Mouse (Mus musculus) heart, postnatal 0 days (tissue): ENCODE data around the gene Gm45837. TPM values are rescaled to one million over a fixed set of nuclear protein-coding genes. Genes with fewer than 3 reads are reported as not detected.

Experiments
- ATAC-seq: fragments of 200-750 bp; cut with Nextera tagmentation; 2 replicates; pipeline ENCODE4 v1.8.0; 2017; ENCODE audit warnings: low read depth, moderate number of reproducible peaks, moderate library complexity; ENCODE audit not compliant: insufficient read depth
- DNase-seq: peaks from one replicate; pipeline ENCODE4 v3.0.0-alpha.2; 2016; ENCODE audit warnings: low spot score
- H3K27ac ChIP-seq: fragments of 300-500 bp; sonication (generic); 2 replicates; pipeline ENCODE4 v1.5.1; 2014; ENCODE audit warnings: low read depth, mild to moderate bottlenecking
- H3K27me3 ChIP-seq: fragments of 300-500 bp; sonication (generic); 2 replicates; pipeline ENCODE4 v1.6.1; 2014; ENCODE audit warnings: low read length, mixed read lengths; ENCODE audit not compliant: control insufficient read depth, insufficient read depth
- H3K36me3 ChIP-seq: fragments of 300-500 bp; sonication (generic); replicated peaks from 2 replicates; pipeline ENCODE4 v1.6.1; 2014; ENCODE audit warnings: low read length, mixed read lengths; ENCODE audit not compliant: control insufficient read depth, insufficient read depth
- H3K4me1 ChIP-seq: fragments of 300-500 bp; sonication (generic); 2 replicates; pipeline ENCODE4 v1.6.1; 2014; ENCODE audit warnings: antibody characterized with exemption; ENCODE audit not compliant: control insufficient read depth, insufficient read depth
- H3K4me2 ChIP-seq: fragments of 300-500 bp; sonication (generic); 2 replicates; pipeline ENCODE4 v1.6.1; 2014; ENCODE audit warnings: low read depth, mild to moderate bottlenecking, low read length, moderate library complexity
- H3K4me3 ChIP-seq: fragments of 300-500 bp; sonication (generic); 2 replicates; pipeline ENCODE4 v1.5.1; 2014; ENCODE audit warnings: low read depth, low read length
- H3K9ac ChIP-seq: fragments of 300-500 bp; sonication (generic); replicated peaks from 2 replicates; pipeline ENCODE4 v1.6.1; 2014; ENCODE audit warnings: low read depth, low read length, mixed read lengths
- H3K9me3 ChIP-seq: fragments of 300-500 bp; sonication (generic); replicated peaks from 2 replicates; pipeline ENCODE4 v1.6.1; 2016; ENCODE audit warnings: low read length; ENCODE audit not compliant: control insufficient read depth
- CTCF ChIP-seq: IDR thresholded peaks from 2 replicates; pipeline ENCODE4 v1.5.1; 2016; ENCODE audit warnings: antibody characterized with exemption, control low read depth, low read depth
- EP300 ChIP-seq: IDR thresholded peaks from 2 replicates; pipeline ENCODE4 v1.6.1; 2016; ENCODE audit warnings: antibody characterized with exemption, low read depth
- WGBS: fragments of 180-500 bp; shearing (Covaris S2); extraction: QIAGEN DNeasy Blood & Tissue Kit; methylation state at CpG from one replicate; pipeline ENCODE4 v1.1.7; 2014; 5-methylcytosine and 5-hydroxymethylcytosine counted together
- polyA plus RNA-seq: library from polyadenylated mRNA; unstranded; fragments of >200 nt; fragmentation: Nextera tagmentation; extraction: Ambion mirVana; gene quantifications from 2 replicates; pipeline ENCODE4 v1.2.1, GENCODE M21; 2015
- total RNA-seq: library from RNA; depleted of rRNA; stranded (reverse); fragments of >200 nt; gene quantifications from 2 replicates; pipeline ENCODE4 v1.2.3, GENCODE M21; 2014; ENCODE audit warnings: low replicate concordance

Gene Gm45837
- total and polyA plus RNA-seq, 2 experiments from 2014 or later, result 2.4 to 33.8 TPM

GRCm38 (mm10) chr7:101526484-101526883 lies 115.8 kb downstream of the Gm45837 start:
- WGBS, result 60% methylated on average over 7 of the region's 7 CpGs
- no peaks in the 10 kb centered on the region for H3K4me1 ChIP-seq
- H3K4me2 ChIP-seq, result no peak overlapping the region
- no peak overlapping the region for H3K9ac ChIP-seq
- no peaks in the 10 kb centered on the region for H3K9me3 ChIP-seq
- no peaks in the 10 kb centered on the region for H3K27me3 ChIP-seq
- H3K4me3 ChIP-seq, result no peak overlapping the region
- no peak for DNase-seq
- no peak for ATAC-seq
- TF ChIP-seq EP300 (no peak), CTCF (no peak)
- H3K27ac ChIP-seq, result no peak overlapping the region
- no peaks in the 10 kb centered on the region for H3K36me3 ChIP-seq

GRCm38 (mm10) chr7:101534428-101534827 lies 123.7 kb downstream of the Gm45837 start:
- Histone ChIP-seq H3K9me3 (no peaks in the 10 kb centered on the region), H3K9ac (no peak overlapping the region), H3K4me2 (no peak overlapping the region), H3K4me3 (no peak overlapping the region), H3K27ac (no peak overlapping the region), H3K4me1 (no peaks in the 10 kb centered on the region), H3K27me3 (no peaks in the 10 kb centered on the region), H3K36me3 (no peaks in the 10 kb centered on the region)
- DNase-seq, result no peak
- 34% methylated on average over 5 of the region's 5 CpGs for WGBS
- ATAC-seq, result no peak
- TF ChIP-seq CTCF, result no peak
- no peak for TF ChIP-seq EP300

DNA sequence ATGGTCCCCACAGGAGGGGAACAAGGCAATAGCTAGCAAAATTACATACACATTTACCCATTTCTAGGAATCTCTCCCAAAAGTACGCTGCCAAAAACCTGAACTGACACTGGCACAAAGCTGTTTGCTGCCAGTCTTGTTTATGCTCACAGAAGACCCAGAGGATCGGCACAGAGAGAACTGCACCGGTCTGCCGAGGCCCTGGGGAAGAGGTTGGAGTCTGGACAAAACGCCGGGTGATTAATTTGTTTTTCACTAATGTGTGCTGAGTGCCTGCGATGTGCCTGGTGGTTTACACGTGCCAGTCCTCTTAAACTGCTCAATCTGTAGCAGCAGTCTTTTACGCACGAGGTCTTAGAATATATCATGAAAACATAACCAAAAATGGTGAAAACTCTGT lies 124.4 kb downstream of the Gm45837 start:
- DNase-seq (no peak), ATAC-seq (no peak)
- 74% methylated on average over 10 of the region's 10 CpGs for WGBS
- Histone ChIP-seq H3K27me3 (no peaks in the 10 kb centered on the region), H3K27ac (no peak overlapping the region), H3K36me3 (no peaks in the 10 kb centered on the region), H3K4me1 (no peaks in the 10 kb centered on the region), H3K9me3 (no peaks in the 10 kb centered on the region), H3K9ac (no peak overlapping the region), H3K4me2 (no peak overlapping the region), H3K4me3 (no peak overlapping the region)
- no peak for TF ChIP-seq CTCF
- TF ChIP-seq EP300, result no peak

DNA sequence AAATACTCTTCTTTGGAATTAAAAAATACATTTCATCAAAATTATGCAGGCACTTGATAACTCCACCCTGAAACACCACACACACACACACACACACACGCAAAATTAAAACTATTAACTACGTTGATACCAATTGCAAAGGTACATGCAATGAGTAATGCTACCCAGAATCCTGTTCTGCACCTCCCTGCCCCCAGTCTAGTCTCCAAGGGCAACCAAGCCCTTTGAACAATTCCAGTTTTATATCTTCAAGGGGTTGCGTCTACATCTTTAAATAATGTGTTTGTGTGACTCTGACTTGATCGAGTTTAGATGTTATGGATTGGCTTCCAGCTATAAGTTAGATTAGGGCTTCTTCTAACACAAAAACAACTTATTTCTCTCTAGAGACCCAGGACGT lies 124.8 kb downstream of the Gm45837 start:
- Histone ChIP-seq H3K4me1 (no peaks in the 10 kb centered on the region), H3K9ac (no peak overlapping the region), H3K9me3 (no peaks in the 10 kb centered on the region), H3K4me2 (no peak overlapping the region), H3K36me3 (no peaks in the 10 kb centered on the region), H3K27ac (no peak overlapping the region), H3K27me3 (no peaks in the 10 kb centered on the region), H3K4me3 (no peak overlapping the region)
- DNase-seq (no peak), ATAC-seq (no peak)
- 78% methylated on average over 5 of the region's 5 CpGs for WGBS
- TF ChIP-seq EP300, result no peak
- no peak for TF ChIP-seq CTCF

- TF ChIP-seq CTCF (no peak), EP300 (no peak)
- Histone ChIP-seq H3K27me3 (0 out of 2 replicates have a peak, but pooled peaks cover 5% of the 10 kb centered on the region), H3K27ac (no peak overlapping the region), H3K4me1 (no peaks in the 10 kb centered on the region), H3K4me2 (0 out of 2 replicates have a peak overlapping the region, but pooled peaks have one; percentile 0), H3K9ac (no peak overlapping the region), H3K36me3 (no peaks in the 10 kb centered on the region), H3K4me3 (no peak overlapping the region), H3K9me3 (no peaks in the 10 kb centered on the region)
- ATAC-seq, result no peak
- no peak for DNase-seq
- WGBS, result 42% methylated on average over 8 of the region's 8 CpGs
Measured at GRCm38 (mm10) chr7:101537541-101537940, 126.9 kb downstream of the Gm45837 start.

GRCm38 (mm10) chr7:101538141-101538933 lies 127.7 kb downstream of the Gm45837 start:
- WGBS, result 37% methylated on average over 14 of the region's 14 CpGs
- Histone ChIP-seq H3K4me1 (no peaks in the 10 kb centered on the region), H3K27ac (no peak overlapping the region), H3K4me2 (0 out of 2 replicates have a peak overlapping the region, but pooled peaks have one; percentile 0), H3K27me3 (0 out of 2 replicates have a peak, but pooled peaks cover 5% of the 10 kb centered on the region), H3K36me3 (no peaks in the 10 kb centered on the region), H3K9ac (no peak overlapping the region), H3K9me3 (no peaks in the 10 kb centered on the region), H3K4me3 (no peak overlapping the region)
- ATAC-seq (no peak; the same call in 1 of the 2 replicates), DNase-seq (peak; percentile 30)
- TF ChIP-seq CTCF (peak; percentile 60), EP300 (no peak)
